Mouse (Mus musculus): ENCODE results near the gene Slc9a3r2.

Gene Slc9a3r2

GRCm38 (mm10) chr17:24635694-24636093 is 14.4 kb downstream of the Slc9a3r2 start:
- DNase-seq = no peak

GRCm38 (mm10) chr17:24635024-24635423 is 15.1 kb downstream of the Slc9a3r2 start:
- peak; percentile 39 for DNase-seq

- DNase-seq = no peak
Observed at GRCm38 (mm10) chr17:24633831-24634230, 16.3 kb downstream of the Slc9a3r2 start.

- DNase-seq = peak; percentile 71
Observed at GRCm38 (mm10) chr17:24632813-24633449, 17.2 kb downstream of the Slc9a3r2 start.

GRCm38 (mm10) chr17:24632167-24632812 is 17.8 kb downstream of the Slc9a3r2 start, which contains the start of the genes Tsc2 and Nthl1:
Gene Tsc2, minus strand, starts transcription at chr17:24632630.
Gene Nthl1, plus strand, starts transcription at chr17:24632680.
- peak; percentile 85 for DNase-seq

- DNase-seq = no peak
Observed at GRCm38 (mm10) chr17:24630072-24630471, 20.1 kb downstream of the Slc9a3r2 start.

- peak; percentile 87 for DNase-seq
Observed at GRCm38 (mm10) chr17:24628646-24629045, 21.5 kb downstream of the Slc9a3r2 start.

GRCm38 (mm10) chr17:24625472-24625871 is 24.7 kb downstream of the Slc9a3r2 start:
- no peak for DNase-seq

- DNase-seq = no peak
Observed at GRCm38 (mm10) chr17:24617561-24618194, 32.4 kb downstream of the Slc9a3r2 start.

- no peak for DNase-seq
Observed at GRCm38 (mm10) chr17:24610711-24611110, 39.4 kb downstream of the Slc9a3r2 start.

GRCm38 (mm10) chr17:24608874-24609273 is 41.3 kb downstream of the Slc9a3r2 start:
- no peak for DNase-seq

GRCm38 (mm10) chr17:24608370-24608769 is 41.8 kb downstream of the Slc9a3r2 start:
- no peak for DNase-seq

- DNase-seq = no peak
Observed at GRCm38 (mm10) chr17:24604557-24604956, 45.6 kb downstream of the Slc9a3r2 start.

- DNase-seq = no peak
Observed at GRCm38 (mm10) chr17:24603961-24604360, 46.2 kb downstream of the Slc9a3r2 start.

- no peak for DNase-seq
Observed at GRCm38 (mm10) chr17:24600502-24600901, 49.6 kb downstream of the Slc9a3r2 start.

GRCm38 (mm10) chr17:24597989-24598388 is 52.1 kb downstream of the Slc9a3r2 start:
- DNase-seq = no peak

- DNase-seq = no peak
Observed at GRCm38 (mm10) chr17:24596471-24597183, 53.5 kb downstream of the Slc9a3r2 start.

GRCm38 (mm10) chr17:24596073-24596466 is 54.1 kb downstream of the Slc9a3r2 start:
- no peak for DNase-seq

GRCm38 (mm10) chr17:24595126-24596072 is 54.7 kb downstream of the Slc9a3r2 start:
- no peak for DNase-seq

- DNase-seq = no peak
Observed at GRCm38 (mm10) chr17:24593992-24594890, 55.9 kb downstream of the Slc9a3r2 start.

GRCm38 (mm10) chr17:24593248-24593647 is 56.9 kb downstream of the Slc9a3r2 start:
- DNase-seq = no peak

Measured in kidney, adult 18-20 months (tissue).